Mouse (Mus musculus): Measurements from ENCODE around the gene Dnase2b.

DNA sequence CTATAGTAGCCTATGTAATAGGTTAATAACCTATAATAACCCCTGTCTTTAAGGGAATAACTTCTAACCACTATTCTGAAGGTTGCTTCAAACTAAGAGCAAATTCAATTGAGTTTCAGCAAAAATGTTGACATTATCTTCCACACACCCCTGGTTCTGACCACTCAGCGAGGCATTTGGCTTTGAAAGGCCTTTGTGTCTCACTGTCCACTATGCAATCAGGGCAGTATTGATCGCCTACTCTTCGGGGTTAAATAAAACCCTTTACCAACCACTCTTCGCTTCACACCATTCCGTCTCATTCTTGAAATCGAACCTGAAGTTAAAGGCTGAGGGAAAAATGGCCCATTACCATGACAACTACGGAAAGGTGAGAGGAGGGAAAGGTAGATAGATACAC lies 18.5 kb downstream of the Dnase2b start:
- TF ChIP-seq CTCF (IDR thresholded peaks at IDR 0.05; ENCODE audit: low read depth), result no peak
- TF ChIP-seq EP300 (optimal IDR thresholded peaks at IDR 0.05), result no peak
